Mouse (Mus musculus) cortical plate, adult 2 months (tissue): ENCODE results near the gene Mrpl38. TPM values are rescaled to one million over a fixed set of nuclear protein-coding genes. Genes with fewer than 3 reads are reported as not detected.

Source experiments
- H3K27ac ChIP-seq: fragments of 200-500 bp; 2 replicates; pipeline ENCODE4 v1.5.1; 2012; ENCODE audit warnings: low read length, control low read depth, inconsistent platforms; ENCODE audit not compliant: insufficient read depth
- H3K4me1 ChIP-seq: fragments of 200-500 bp; 2 replicates; pipeline ENCODE4 v1.6.1; 2011; ENCODE audit warnings: low read length; ENCODE audit not compliant: control insufficient read depth, insufficient read depth
- H3K4me3 ChIP-seq: fragments of 200-500 bp; 2 replicates; pipeline ENCODE4 v1.5.1; 2011; ENCODE audit warnings: mild to moderate bottlenecking, low read length, control low read depth; ENCODE audit not compliant: insufficient read depth
- CTCF ChIP-seq: fragments of 200-500 bp; IDR thresholded peaks from 2 replicates; pipeline ENCODE4 v1.5.1; 2011; ENCODE audit warnings: mild to moderate bottlenecking, control low read depth, low read length; ENCODE audit not compliant: insufficient read depth; ENCODE audit errors: extremely low read depth
- POLR2A ChIP-seq: fragments of 200-500 bp; IDR thresholded peaks from 2 replicates; pipeline ENCODE4 v1.6.1; 2011; ENCODE audit warnings: mild to moderate bottlenecking, low read length, control low read depth; ENCODE audit not compliant: insufficient read depth; ENCODE audit errors: extremely low read depth
- polyA plus RNA-seq: library from polyadenylated mRNA; depleted of rRNA; stranded (reverse); fragments of >200 nt; gene quantifications from 2 replicates; pipeline ENCODE4 v1.2.3, GENCODE M21; 2012; rRNA removed

The Mrpl38 gene
- polyA plus RNA-seq, 1 experiment: 34.6 TPM

DNA sequence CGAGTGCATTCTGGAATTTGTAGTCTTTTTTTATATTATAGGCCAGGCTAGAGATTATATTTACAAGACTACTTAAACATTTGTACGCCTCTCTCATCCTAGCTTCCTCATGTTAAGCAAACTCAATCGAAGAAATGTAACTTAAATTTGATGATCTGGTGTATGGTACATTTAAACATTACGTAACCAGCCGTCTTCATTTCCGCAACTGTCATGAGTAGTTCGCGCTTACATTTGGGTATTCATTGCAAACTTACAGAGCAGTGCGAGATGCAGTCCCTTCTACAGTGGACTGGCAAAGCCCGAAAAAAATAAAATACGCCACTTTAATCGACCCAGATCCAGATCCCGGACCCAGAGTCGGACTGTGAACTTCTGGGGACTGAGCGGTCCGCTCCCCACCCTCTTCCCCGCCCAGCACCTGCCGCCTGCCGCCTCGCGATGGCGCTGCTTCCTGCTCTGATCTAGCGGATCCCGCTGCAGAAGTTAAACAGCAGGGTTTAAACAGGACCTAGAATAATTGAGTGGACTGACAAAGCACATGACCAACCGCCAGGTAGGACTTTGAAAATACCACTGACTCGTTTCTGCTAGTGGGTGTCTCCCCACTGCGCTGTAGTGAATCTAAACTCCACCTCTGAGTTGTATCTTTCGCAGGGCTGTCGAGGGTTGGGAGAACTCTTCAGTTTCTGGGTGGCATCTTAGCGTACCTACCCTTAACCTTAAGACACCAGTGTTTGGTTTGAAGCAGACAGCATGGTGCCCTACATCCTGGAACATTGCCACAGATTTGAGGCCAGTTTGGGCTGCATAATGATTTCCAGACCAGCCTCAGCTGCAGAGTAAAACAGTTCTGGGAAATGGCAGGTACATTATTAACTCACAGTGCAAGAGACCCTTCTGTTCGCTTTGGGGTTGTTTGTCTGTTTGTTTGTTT lies 51.2 kb downstream of the Mrpl38 start:
- Histone ChIP-seq H3K4me3 (peak overlapping the region; percentile 55), H3K27ac (peak overlapping the region; percentile 15; the same call in 1 of the 2 replicates), H3K4me1 (peaks cover 5% of the 10 kb centered on the region)
- TF ChIP-seq CTCF (peak; percentile 69), POLR2A (0 out of 2 replicates have a peak, but pooled peaks have one; percentile 8)

DNA sequence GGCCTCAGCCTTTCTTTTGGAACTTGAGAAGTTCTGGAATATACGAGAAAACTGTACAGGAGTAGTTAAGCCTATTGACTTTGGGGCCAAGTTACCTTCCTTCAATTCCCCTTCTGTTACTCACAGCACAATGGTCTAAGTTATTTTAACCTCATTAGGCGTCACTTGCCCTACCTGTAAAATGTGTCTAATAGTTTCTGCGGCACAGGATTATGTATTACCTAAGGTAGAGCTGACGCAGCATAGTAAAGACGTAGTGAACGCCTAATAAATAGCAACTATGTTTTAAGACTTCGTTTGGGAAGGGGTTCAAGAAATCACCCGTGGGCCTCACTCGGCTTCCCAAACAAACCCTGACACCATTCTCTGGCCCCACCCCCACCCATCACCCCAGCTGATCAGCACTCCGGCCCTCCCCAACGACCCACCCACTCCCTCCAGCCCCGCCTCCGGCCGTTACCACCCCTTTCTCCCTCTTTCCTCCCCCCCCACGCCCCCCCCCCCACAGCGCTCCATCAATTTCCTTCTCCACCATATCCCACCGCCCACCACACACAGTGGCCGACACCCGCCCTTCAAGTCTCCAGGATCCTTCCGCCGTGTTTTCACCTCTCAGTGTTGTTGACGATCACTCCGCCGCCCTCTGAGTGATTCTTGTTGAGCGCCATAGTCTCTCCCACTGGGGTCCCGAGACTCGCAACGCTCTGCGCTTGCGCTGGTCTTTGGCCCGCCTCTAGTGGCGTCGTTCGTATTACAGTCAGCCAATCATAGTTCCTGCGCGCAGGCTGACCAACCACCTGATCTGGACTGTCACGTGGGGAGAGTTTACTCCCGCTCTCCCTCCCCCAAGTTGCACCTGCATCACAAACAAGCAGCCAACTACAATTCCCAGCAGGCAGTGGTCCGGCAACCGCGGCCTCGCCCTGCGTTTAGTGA lies 52.1 kb downstream of the Mrpl38 start, which contains the start of gene Wbp2:
Gene Wbp2, minus strand, starts transcription at position 738 of the 936 bp plus-strand sequence.
- H3K4me3 ChIP-seq: peak within 1 kb of the TSS; percentile 55
- peak within 1 kb of the TSS; percentile 15; the same call in 1 of the 2 replicates for H3K27ac ChIP-seq
- H3K4me1 ChIP-seq: peaks cover 5% of the 10 kb centered on the region
- peak; percentile 93 for TF ChIP-seq POLR2A
- TF ChIP-seq CTCF: no peak

DNA sequence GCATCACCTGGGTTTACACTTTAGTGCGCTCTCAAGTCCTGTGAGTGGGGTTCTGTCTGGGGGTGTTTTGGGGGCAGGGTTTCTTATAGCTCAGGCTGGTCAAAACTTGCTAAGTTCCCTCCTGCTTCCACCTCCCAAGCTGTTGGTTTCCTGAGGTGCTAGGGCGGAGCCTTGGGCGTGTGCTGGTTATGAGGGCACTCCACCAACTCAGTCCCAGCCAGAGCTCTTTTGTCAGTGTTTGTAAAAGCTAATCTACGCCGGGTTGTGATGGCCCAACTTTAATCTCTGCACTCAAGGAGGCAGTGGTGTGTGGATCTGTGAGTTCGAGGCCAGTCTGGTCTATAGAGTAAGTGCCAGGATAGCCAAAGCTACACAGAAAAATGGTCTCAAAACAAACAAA lies 54.5 kb downstream of the Mrpl38 start:
- no peak overlapping the region for H3K27ac ChIP-seq
- H3K4me1 ChIP-seq: peaks cover 8% of the 10 kb centered on the region
- TF ChIP-seq POLR2A (no peak), CTCF (no peak)
- no peak overlapping the region for H3K4me3 ChIP-seq

DNA sequence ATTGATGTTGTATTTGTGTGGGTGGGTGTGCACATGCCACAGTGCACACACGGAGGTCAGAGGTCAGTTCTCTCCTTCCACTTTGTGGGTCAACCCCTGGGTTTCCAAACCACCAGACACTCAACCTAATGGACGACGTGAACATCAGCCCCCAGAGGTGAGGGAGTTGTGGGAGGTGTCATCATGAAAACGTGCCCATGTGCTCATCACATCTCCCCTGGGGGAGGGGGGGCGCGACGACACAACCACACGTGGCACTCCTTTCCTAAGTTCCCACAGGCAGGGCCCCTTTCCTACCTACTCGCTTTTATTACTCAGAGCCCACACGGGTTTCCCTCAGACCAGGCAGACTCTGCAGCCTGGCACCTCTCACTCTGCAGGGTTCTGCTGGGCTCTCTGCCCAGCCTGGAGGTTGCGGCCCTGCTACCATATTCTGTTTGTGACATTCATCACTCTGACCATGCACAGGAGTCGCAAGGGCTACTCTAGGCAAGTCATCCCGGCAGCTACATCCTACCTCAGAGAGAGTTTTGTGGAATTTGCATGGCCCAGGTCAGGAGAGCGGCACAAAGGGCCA lies 55.5 kb downstream of the Mrpl38 start:
- TF ChIP-seq CTCF: no peak
- H3K4me1 ChIP-seq: peaks cover 8% of the 10 kb centered on the region
- no peak overlapping the region for H3K4me3 ChIP-seq
- no peak overlapping the region for H3K27ac ChIP-seq

Other genes with a start within 250 kb of the Mrpl38 start
- 0.57 and 0.58 TPM in 2 replicates for gene Smim5, start 238.9 kb downstream of the Mrpl38 start, polyA plus RNA-seq
- not detected in 2 replicates for gene Smim6, start 226.9 kb downstream of the Mrpl38 start, polyA plus RNA-seq
- gene Sap30bp, start 205.6 kb downstream of the Mrpl38 start, polyA plus RNA-seq: 51.2 and 57.0 TPM in 2 replicates
- gene Recql5, start 205.4 kb downstream of the Mrpl38 start, polyA plus RNA-seq: 31.7 and 36.4 TPM in 2 replicates
- 8.0 and 8.2 TPM in 2 replicates for gene Itgb4, start 164.2 kb downstream of the Mrpl38 start, polyA plus RNA-seq
- gene Galk1, start 126.1 kb downstream of the Mrpl38 start, polyA plus RNA-seq: 19.2 and 20.4 TPM in 2 replicates
- 217 and 235 TPM in 2 replicates for gene H3f3b, start 110.9 kb downstream of the Mrpl38 start, polyA plus RNA-seq
- gene Unk, start 108.5 kb downstream of the Mrpl38 start, polyA plus RNA-seq: 31.1 and 33.4 TPM in 2 replicates
- 0.96 and 1.3 TPM in 2 replicates for gene Unc13d, start 60.9 kb downstream of the Mrpl38 start, polyA plus RNA-seq
- gene Wbp2, start 51.9 kb downstream of the Mrpl38 start, polyA plus RNA-seq: 438 and 447 TPM in 2 replicates
- 5.5 and 6.2 TPM in 2 replicates for gene Trim47, start 11.7 kb downstream of the Mrpl38 start, polyA plus RNA-seq
- 5.3 and 5.7 TPM in 2 replicates for gene Trim65, start 7.7 kb downstream of the Mrpl38 start, polyA plus RNA-seq
- 103 and 109 TPM in 2 replicates for gene Fbf1, start 29.3 kb upstream of the Mrpl38 start, polyA plus RNA-seq
- gene Ten1, start 60.0 kb upstream of the Mrpl38 start, polyA plus RNA-seq: 55.5 and 56.1 TPM in 2 replicates
- 128 and 136 TPM in 2 replicates for gene Acox1, start 60.2 kb upstream of the Mrpl38 start, polyA plus RNA-seq
- gene Evpl, start 99.2 kb upstream of the Mrpl38 start, polyA plus RNA-seq: 0.91 and 1.0 TPM in 2 replicates
- gene Srp68, start 135.3 kb upstream of the Mrpl38 start, polyA plus RNA-seq: 63.4 TPM in 2 replicates
- not detected in 2 replicates for gene Galr2, start 142.1 kb upstream of the Mrpl38 start, polyA plus RNA-seq
- 91.3 and 95.8 TPM in 2 replicates for gene Exoc7, start 168.4 kb upstream of the Mrpl38 start, polyA plus RNA-seq
- 4.2 and 6.6 TPM in 2 replicates for gene Foxj1, start 196.5 kb upstream of the Mrpl38 start, polyA plus RNA-seq